Mouse (Mus musculus): ENCODE measurements around the gene Mre11a.

The Mre11a gene

DNA sequence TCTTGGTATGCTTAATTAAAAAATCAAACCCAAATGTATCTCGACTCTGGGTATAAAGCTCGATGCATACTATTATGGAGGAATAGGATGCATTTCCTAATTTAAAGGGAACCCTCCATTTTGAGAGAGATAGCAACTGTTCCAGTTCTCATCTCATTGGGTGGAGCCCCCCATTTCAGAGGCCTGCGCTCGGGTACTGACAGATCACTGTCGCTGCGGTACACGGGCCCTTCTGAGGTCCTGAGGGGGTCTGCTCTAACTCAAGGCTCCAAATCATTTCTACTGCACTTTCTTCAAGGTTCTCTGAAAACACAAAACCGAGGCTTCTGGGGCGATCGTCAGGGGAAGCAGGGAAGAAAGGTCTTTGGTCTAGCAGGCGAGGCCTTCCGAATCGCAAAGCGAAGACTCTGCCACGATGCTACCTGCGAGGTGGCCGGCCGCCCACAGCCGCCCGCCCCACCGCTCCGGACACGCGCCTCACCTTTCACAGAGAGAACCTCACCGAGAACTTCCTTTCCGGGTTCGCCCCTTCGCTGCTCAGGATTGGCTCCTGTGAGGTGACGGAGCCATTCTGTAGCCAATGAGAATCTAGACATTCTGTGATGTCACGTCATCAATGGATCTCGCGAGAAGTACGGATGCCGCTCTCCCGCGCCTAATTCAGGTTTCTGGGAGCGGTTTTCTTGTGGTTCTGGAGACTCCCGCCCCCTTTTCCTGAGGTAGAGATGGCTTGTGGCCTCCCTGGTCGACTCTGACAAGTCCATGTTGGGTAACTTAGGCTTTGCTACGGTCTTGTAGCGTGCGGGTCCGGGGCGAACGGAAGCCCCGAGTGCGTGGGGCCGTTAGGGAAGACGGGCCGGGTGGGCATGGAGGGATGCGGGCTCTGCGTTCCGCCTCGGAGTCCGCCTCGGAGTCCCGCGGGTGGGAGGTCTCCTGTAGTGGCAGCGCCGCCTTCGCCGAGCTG is at the start of gene Mre11a, which contains the start of gene Ankrd49:
TSS of gene Mre11a (plus strand) at position 616 of the 964 bp plus-strand sequence.
TSS of gene Ankrd49 (minus strand) at position 818 of the 964 bp plus-strand sequence.
- DNase-seq (ENCODE audit: low spot score) = peak; percentile 96

DNA sequence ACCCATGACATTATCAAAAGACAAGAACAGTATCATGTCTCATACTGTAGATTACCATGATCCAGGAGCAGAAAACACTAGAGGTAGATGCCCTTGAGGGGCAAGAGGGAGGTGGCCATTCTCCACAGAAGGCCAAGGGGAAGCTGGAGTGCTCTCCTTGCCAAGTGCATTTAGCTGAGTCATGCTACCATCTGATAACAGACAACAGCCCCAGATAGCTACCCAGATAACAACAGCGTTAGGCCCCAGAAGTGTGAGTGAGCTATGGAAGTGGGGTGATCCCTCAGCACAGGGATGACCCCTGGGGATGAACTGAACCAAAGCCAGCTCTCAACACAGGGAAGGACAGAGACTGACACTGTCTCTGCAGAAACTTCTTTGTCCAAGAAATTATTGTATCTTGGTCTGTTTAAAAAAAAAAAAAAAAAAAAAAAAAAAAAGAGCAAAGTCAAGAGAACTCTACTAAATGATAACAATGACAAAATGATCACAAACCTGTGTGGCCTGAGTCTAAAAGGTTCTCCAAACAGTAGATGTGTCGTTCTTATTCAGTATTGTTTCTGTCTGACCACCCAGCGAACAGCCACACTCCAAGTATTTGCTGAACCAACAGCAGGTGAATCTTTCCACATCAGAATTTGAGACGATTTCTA is 44.8 kb upstream of the Mre11a start:
- DNase-seq (ENCODE audit: low spot score) = no peak

DNA sequence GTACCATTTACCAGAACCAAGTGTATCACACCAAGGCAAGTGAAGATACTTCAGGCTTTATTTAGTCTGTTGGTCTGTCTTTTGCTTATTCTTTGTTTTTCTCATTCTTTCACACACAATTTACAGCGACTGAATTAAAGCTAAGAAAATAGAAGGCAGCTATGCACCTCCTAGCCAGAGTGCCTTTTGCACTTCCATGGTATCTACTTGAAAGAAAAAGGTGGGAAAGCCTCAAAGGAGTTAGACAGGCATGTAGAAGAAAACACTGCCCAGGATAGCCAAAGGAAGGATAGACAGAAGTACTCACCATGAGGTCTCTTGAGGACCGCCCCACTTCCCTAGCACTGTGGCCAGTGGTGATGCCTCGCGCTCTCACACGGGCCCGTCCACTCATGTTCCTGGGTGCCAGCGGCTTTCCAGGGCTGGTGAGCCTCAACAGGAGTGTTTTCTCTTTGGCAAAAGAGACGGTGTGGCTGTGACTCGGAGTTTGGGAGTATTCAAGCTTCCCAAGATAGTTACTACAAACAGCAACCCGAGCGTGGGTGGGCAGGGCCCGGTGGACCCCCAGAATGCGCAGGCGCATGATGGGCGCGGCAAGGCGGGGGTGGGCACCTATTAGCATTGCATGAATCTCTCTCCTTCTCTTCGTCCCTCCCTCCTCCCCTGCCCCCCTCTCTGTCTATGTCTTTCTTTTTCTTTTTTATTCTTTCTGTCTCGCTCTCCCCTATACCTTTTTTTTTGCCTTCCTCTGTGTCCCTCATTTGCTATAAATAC is 44.1 kb upstream of the Mre11a start, which contains the start of gene Piwil4:
TSS of gene Piwil4 (minus strand) at position 583 of the 774 bp plus-strand sequence.
- DNase-seq (ENCODE audit: low spot score) = no peak

DNA sequence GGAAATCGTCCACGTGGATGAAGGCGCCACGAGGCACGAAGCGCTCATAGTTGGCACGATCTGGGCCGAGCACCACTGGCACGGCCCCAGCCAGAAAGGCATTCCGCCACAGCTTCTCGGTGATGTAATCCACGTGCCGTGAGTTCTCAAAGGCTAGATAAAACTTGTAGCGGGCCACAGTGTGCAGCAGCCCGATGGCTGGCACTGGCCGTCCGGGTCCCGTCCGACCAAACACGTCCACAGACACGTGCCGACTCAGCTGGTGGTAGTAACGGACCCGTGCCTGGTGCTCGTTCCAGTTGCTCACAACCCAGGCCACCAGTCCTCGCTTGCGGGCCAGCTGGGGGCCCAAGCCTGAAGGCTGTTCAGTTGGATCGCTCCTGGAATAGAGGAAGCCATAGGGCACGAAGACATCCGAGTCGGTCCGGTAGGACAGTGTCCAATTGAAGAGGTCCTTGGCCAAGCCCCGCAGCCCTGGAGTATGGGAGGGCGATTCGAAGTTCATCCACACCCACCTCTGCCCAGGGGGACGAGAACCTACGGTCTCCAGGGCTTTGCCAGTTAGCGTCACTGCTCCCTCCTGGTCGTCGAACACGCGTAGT is 33.5 kb upstream of the Mre11a start:
- DNase-seq (ENCODE audit: low spot score) = no peak

DNA sequence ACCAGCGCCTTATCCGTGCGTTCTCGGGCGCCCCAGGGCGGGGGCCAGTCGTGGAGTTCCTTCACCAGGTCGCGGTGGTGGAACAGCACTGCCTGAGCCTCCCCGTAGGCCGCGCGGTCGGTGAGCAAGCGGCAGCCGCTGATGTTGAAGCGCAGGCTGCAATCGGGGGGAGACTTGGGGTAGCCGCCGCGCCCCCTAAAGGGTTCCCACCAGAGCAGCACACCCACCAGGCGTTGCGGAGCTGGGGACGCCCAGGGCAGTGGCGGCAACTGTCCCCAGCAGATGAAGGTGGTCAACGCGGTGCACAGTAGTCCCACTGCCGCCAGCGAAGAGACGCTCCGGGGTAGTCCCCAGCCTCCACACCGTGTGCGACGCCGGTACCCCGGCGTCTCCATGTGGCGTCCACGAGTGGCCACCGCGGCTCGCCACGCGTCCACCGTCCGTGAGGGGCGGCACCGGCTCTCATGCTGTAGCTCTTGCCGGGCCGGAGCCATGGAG is 32.9 kb upstream of the Mre11a start:
- no peak for DNase-seq (ENCODE audit: low spot score)

DNA sequence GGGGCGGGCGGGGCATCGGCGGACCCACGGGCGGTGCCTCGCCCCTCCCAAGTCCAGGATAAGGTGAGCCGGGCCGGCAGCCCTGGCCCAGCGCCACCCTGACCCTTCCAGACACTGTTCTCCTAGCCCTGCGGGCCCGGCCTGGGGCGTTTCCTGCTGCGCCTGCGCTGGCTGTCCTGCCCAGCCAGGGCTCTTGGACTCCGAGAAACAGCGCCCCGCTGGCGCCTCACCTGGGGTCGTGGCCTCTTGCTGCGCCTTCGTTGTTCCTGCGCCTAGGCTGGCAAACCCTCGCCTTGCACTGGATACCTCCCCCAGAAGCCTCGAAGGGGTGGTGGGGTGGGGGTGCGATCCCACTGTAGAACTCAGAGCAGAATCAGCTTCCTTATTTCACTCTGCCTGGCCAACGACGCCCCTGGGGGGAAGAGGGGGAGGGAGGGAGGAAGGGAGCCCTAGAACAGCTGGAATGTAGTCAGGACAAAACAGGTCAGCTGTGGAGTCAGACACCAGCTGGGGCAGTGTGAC is 32.4 kb upstream of the Mre11a start, which contains the start of gene Fut4:
TSS of gene Fut4 (minus strand) at position 393 of the 522 bp plus-strand sequence.
- peak; percentile 54 for DNase-seq (ENCODE audit: low spot score)

DNA sequence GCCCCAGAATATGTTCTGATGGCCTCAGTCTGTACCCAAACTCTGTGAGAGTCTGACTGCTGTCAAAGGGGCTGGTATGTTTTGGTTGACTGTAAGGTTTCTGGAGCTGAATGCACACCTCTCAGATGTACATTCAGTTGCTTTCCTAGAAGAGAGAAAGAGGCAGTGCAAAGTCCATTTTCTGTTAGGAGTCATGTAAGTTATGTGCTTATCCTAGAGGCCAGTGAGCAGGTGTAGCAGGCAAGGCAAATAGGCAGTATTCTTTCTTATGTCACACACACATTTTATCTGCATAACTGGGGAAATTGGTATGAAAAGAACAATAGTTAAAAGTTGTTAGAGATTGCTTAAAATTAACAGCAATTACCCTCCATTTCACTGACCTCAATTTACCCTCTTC is 30.5 kb upstream of the Mre11a start:
- no peak for DNase-seq (ENCODE audit: low spot score)

DNA sequence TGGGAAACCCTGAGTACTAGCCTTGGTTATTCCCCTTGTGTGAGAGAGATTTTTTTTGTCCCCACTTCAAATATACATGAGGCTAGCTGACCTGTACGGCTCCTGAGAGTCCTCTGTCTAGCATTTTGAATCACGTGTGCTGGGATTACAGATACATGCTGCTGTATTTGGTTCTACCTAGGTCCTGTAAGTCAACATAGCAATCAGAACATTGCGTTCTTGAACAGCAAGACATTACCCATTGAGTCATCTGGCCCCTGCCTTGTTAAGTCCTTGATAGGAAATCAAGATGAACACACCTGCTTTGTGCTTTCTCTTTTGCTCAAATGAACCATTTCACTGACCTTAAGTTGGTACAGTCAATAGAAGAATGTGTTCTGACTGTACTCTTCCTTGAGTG is 30.0 kb upstream of the Mre11a start:
- no peak for DNase-seq (ENCODE audit: low spot score)

DNA sequence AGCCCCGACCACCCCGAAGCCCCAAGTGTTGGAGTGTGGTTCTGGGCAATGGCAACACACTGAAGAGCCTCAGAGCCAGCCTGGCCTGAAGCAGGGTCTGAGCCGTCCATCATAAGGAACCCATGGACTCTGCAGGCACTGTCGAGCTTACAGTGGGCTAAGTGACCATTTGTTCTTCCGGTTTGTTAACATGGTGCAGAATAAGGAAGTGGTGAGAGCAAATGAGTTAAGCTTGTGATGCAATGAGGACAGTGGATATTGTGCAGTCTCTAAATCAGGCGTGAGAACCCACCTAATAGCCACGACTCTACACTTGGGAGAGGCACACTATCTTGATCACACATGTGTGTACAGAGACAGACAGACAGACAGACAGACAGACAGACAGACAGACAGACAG is 25.9 kb upstream of the Mre11a start:
- no peak for DNase-seq (ENCODE audit: low spot score)

DNA sequence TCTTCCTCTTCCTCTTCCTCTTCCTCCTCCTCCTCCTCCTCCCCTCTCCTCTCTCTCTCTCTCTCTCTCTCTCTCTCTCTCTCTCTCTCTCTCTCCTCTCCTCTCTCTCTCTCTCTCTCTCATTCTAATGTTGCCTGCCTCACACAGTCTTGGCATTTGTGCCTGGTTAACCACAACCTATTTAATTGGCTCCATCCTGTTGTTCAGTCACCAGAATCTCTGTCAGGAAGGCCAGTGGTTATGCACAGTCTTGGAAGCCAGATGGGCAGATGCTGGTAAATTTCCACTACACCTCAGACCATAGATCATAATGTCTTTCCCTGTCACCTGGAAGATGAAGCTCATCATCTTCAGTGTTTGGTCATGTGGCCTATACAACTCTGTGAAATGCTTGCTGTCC is 25.2 kb upstream of the Mre11a start:
- no peak for DNase-seq (ENCODE audit: low spot score)

DNA sequence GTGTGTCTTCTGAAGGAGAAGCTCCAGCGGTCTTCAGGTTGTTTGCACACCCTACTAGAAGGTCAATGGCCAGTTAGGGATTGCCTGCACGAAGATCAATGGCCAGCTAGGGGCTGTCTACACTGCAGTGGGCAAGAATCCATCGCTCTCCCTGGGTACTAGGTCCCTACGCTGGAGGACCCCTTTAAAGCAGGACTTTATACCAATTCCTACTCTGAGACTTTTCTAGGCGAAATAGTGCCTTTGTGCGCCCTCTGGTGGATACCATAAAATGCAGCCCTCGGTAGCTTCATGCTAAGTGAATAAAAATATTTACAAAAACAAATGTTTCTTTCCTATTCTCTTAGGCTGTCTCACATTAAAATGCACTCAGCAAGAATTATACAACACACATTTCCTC is 19.7 kb upstream of the Mre11a start:
- DNase-seq (ENCODE audit: low spot score) = no peak

DNA sequence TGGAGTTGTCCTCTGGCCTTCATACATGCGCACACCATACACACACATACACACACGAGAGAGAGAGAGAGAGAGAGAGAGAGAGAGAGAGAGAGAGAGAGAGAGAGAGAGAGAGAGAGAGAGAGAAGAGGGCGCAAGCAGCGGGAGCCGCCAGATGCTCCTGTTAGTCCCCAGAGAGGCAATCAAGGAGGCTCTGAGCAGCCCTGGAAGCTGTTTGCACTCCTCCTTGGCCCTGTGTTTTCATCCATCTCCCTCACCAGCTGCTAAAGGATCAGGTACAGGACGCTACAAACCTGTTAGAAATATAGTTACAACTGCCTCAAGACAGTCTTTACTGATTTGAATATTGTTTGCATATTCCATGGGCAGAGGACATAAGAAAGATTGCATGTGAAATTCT is 14.6 kb upstream of the Mre11a start:
- DNase-seq (ENCODE audit: low spot score) = no peak

DNA sequence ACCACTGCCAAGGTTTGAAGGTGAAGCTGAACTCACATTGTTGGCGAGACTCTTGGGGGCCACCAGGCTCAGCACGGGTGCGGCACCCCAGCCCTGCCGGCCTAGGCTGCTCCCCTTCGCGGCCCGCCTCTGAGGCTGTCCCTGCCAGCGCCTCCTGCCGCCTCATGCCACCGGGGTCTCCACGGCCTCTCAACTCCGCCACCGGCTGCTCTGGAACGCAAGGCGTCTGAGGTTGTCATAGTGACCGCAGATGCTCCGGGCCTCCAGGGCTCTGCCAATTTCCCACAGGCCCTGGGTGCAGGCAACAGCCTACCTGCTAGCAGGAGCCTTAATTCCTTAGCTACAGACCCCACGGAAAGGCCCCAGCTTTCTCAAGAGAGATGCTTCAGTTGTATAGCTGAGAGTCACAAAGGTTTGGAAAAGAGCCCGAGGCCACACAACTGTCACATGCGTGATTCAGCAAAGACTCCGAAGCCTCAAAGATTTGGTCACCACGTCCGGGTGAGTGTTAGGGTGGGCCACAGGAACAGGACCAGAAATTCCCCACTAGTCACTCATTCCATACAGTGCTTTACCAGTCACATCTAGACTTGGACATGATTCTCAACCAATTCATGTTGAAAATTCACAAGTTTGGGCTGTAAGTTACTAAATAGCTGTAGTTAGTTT is 13.5 kb upstream of the Mre11a start, which contains the start of gene 1700012B09Rik:
TSS of gene 1700012B09Rik (minus strand) at position 228 of the 669 bp plus-strand sequence.
- peak; percentile 41 for DNase-seq (ENCODE audit: low spot score)

DNA sequence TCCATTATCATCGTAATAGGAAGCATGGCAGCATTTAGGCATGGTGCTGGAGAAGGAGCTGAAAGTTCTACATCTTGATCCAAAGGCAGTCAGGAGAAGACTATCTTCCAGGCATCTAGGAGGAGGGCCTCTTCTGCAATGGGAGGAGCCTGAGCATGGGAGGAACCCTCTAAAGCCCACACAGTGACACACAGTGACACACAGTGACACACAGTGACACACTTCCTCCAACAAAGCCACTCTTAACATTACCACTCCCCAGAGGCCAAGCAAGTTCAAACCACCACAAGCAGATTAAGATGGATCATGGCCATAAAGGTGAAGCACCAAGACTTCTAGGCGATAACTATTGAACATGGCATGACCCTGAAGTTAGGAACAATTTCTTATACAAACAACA is 12.4 kb upstream of the Mre11a start:
- no peak for DNase-seq (ENCODE audit: low spot score)

DNA sequence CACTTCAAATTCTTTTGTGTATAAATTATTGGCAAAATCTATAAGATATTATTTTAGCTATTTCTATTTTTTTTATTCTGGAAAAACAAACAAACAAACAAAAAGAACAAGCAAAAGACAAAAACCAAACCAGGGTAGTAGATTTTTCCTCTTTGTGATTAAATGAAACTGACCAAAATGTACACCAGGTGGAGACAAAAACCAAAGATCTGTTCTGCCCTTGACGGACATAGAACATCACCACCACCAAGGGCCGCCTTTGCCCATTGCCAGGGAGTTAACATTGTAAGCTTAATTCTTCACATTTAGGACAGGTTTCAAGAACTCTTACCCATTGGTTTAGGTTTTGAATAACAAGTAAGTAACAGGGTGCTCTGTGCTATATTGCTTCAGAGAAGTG is 10.6 kb upstream of the Mre11a start:
- no peak for DNase-seq (ENCODE audit: low spot score)

DNA sequence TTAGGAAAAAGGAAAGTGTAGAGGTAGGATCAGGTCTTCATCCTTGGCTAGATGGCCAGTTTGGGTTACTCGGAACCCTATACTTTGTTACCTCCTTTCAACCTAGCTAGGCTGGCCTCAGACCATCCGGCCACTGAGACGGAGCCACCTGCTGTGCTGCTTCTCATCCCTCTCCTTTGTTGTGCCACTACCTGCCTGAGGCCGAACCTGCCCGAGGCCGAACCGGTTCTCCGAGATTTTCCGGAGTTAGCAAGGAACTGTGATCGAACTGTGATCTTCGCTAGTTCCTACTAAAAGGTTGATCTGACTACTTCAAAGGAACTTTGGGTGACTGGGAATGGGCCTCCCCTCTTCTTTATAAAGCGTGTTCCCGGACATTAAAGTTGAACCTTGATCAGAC is 6.1 kb upstream of the Mre11a start:
- DNase-seq (ENCODE audit: low spot score) = no peak

DNA sequence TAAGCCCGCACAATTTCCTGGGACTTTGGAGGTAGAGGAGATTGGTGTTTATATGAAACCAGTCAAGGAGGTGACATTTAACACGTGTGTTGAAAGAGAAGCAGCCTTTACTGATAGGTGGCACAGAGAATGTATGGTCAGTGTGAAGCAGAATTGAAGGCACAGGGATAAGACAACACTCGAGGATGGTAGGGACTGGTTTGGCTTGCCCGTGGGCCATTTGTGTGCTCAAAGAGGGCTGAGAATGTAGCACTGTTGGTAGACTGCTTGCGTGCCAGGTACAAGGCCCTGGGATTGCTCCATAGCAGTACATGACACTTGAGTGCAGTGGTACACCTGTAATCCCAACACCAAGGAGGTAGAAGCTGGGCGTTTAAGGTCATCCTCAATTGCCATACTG is 2.9 kb downstream of the Mre11a start:
- DNase-seq (ENCODE audit: low spot score) = no peak

DNA sequence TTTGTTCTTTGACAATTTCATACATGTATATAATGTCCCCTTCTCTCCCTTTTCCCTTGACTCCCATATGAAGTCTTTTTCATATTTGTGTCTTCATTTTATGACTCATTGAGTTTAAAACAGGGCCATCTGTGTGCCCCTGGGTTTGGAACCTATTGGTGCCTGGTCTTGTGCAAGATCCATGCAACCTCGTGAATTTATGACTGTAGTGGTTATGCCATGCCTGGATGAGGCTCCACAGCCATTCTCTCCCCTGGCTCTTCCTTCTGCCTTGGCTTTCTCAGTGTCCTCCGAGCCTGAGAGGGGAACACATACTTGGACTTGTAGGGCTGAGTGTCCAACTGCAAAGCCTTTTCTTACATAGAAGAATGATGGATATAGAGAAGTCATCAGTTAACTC is 21.3 kb downstream of the Mre11a start:
- DNase-seq (ENCODE audit: low spot score) = no peak

DNA sequence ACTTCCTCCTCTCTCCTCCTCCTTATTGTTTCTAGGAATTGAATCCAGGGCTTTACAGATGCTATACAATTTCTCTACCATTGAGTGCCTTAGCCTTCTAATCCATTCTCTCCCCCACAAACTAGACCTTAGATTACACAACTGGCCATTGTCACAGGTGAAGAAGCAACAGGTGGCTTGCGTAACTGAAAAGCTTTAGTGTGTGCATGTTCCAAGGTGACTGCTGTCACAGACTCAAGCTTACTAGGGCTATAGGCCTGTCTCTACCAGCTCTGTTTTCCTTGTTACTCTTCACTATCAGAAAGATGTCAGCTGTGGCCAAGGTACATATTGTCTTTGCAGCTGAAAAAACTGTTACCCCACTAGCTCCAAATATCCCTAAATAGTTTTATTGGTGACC is 22.3 kb downstream of the Mre11a start:
- DNase-seq (ENCODE audit: low spot score) = no peak

DNA sequence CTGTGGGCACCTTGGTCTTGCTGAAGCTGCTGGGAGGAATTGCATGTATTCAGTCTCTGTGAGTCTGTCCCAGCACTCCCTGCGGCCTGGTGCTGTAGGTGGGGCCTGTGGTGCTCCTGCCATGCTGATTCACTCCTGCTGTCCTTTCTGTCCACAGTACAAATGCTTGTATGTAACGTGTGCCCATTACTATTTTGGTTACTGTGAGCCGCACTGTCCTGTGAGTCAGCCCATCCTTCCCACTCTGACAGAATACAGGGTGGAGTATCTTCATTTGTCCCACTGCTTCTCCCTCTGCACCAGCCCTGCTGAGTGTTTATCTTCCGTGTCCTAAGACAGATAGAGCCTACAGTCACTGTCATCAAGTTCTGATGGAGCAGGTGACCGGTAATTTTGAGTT is 25.7 kb downstream of the Mre11a start:
- DNase-seq (ENCODE audit: low spot score) = no peak

DNA sequence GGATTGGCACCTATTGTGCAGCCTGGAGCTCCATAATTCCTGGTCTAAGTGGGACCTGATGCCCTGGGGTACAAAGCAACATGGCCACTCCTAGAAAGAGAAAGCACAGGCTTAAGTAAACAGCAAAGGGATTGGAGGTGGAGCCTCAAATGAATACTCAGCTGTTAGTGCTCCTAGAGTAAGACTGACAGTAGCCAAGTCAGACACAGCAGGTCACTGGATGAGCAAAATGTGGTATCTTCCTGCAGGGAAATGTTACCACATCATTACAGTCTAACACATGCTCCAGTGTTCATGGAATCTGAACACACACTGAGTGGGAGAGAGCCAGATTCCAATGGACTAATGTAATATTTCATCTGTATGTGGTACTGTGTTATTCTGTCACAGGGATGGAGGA is 36.9 kb downstream of the Mre11a start:
- no peak for DNase-seq (ENCODE audit: low spot score)

Measured in testis, postnatal 14 days (tissue).